Mouse (Mus musculus) neural tube, embryonic 11.5 days (tissue): ENCODE measurements at regions not wholly inside any gene's neighbourhood (a gene's known extent, or its start where the extent isn't known, plus 50 kb on each side); places are given as distances from the start of the nearest gene placed in this dataset.

Experiments used
- ATAC-seq: fragments of 200-750 bp; cut with Nextera tagmentation; 2 replicates; pipeline ENCODE4 v1.8.0; 2017; ENCODE audit warnings: moderate number of reproducible peaks, mild to moderate bottlenecking, moderate TSS enrichment, moderate library complexity; ENCODE audit not compliant: insufficient read depth, low FRiP score, low TSS enrichment
- DNase-seq: peaks from one replicate; pipeline ENCODE4 v3.0.0-alpha.2; 2015; ENCODE audit warnings: low spot score
- H3K27ac ChIP-seq: fragments of 300-500 bp; sonication (generic); 2 replicates; pipeline ENCODE4 v1.5.1; 2014; ENCODE audit warnings: low read depth, mild to moderate bottlenecking, low read length
- H3K27me3 ChIP-seq: fragments of 300-500 bp; sonication (generic); 2 replicates; pipeline ENCODE4 v1.6.1; 2014; ENCODE audit warnings: mild to moderate bottlenecking, low read length, mixed read lengths; ENCODE audit not compliant: control insufficient read depth, insufficient read depth
- H3K36me3 ChIP-seq: fragments of 300-500 bp; sonication (generic); 2 replicates; pipeline ENCODE4 v1.6.1; 2014; ENCODE audit warnings: mild to moderate bottlenecking, low read length, moderate library complexity, mixed read lengths; ENCODE audit not compliant: control insufficient read depth, insufficient read depth
- H3K4me1 ChIP-seq: fragments of 300-500 bp; sonication (generic); 2 replicates; pipeline ENCODE4 v1.6.1; 2014; ENCODE audit warnings: low read length, mixed read lengths; ENCODE audit not compliant: control insufficient read depth, insufficient read depth
- H3K4me2 ChIP-seq: fragments of 300-500 bp; sonication (generic); 2 replicates; pipeline ENCODE4 v1.6.1; 2014; ENCODE audit warnings: low read depth, mild to moderate bottlenecking, moderate library complexity
- H3K4me3 ChIP-seq: fragments of 300-500 bp; sonication (generic); 2 replicates; pipeline ENCODE4 v1.5.1; 2014; ENCODE audit warnings: low read depth, low read length
- H3K9ac ChIP-seq: fragments of 300-500 bp; sonication (generic); 2 replicates; pipeline ENCODE4 v1.6.1; 2014; ENCODE audit warnings: mild to moderate bottlenecking, low read length
- H3K9me3 ChIP-seq: fragments of 300-500 bp; sonication (generic); 2 replicates; pipeline ENCODE4 v1.6.1; 2016; ENCODE audit warnings: low read length; ENCODE audit not compliant: control insufficient read depth
- WGBS: fragments of 180-500 bp; shearing (Covaris S2); extraction: QIAGEN DNeasy Blood & Tissue Kit; methylation state at CpG from one replicate; pipeline ENCODE4 v1.1.7; 2014; 5-methylcytosine and 5-hydroxymethylcytosine counted together

- Histone ChIP-seq H3K36me3 (no peaks in the 10 kb centered on the region), H3K4me3 (no peak overlapping the region), H3K9ac (no peak overlapping the region), H3K4me2 (no peak overlapping the region), H3K4me1 (no peaks in the 10 kb centered on the region), H3K27ac (no peak overlapping the region), H3K27me3 (no peaks in the 10 kb centered on the region), H3K9me3 (no peaks in the 10 kb centered on the region)
- 56% methylated on average over 2 of the region's 2 CpGs for WGBS
- ATAC-seq (no peak), DNase-seq (no peak)
These were observed 75.5 kb downstream of the Trib2 start for GRCm38 (mm10) chr12:15741219-15741618.

GRCm38 (mm10) chr12:15738989-15739388, 77.7 kb downstream of the Trib2 start:
- ATAC-seq (no peak), DNase-seq (no peak)
- Histone ChIP-seq H3K27me3 (no peaks in the 10 kb centered on the region), H3K9me3 (no peaks in the 10 kb centered on the region), H3K36me3 (no peaks in the 10 kb centered on the region), H3K4me2 (no peak overlapping the region), H3K9ac (no peak overlapping the region), H3K4me3 (no peak overlapping the region), H3K27ac (no peak overlapping the region), H3K4me1 (no peaks in the 10 kb centered on the region)
- WGBS, result 72% methylated on average over 4 of the region's 4 CpGs

GRCm38 (mm10) chr12:15731261-15731660, 85.5 kb downstream of the Trib2 start:
- H3K36me3 ChIP-seq, result no peaks in the 10 kb centered on the region
- no peak overlapping the region for H3K4me2 ChIP-seq
- no peak overlapping the region for H3K9ac ChIP-seq
- H3K9me3 ChIP-seq, result no peaks in the 10 kb centered on the region
- ATAC-seq (no peak), DNase-seq (peak; percentile 15)
- WGBS, result 39% methylated on average over 3 of the region's 3 CpGs
- no peak overlapping the region for H3K27ac ChIP-seq
- no peaks in the 10 kb centered on the region for H3K27me3 ChIP-seq
- H3K4me3 ChIP-seq, result no peak overlapping the region
- H3K4me1 ChIP-seq, result no peaks in the 10 kb centered on the region

DNA sequence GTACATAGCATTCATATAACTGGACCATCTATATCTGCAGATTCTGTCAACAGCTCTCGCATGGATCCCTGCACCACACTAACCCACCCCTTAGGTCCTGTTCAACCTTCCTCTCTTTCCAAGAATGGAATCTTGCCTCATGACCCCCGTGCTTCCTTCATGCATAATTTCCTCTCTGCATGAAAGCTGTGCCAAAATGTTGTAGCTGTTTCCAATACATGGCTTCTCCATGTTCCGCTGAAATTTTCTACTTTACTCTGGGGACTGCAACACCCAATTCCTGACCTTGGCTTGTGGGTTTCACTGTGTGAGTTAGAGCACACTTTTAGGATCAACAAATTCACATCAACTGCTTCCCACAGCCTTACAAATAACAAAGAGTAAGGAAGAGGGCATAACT, 87.0 kb downstream of the Trib2 start:
- 71% methylated on average over 3 of the region's 3 CpGs for WGBS
- H3K27ac ChIP-seq, result no peak overlapping the region
- no peak overlapping the region for H3K4me3 ChIP-seq
- H3K36me3 ChIP-seq, result no peaks in the 10 kb centered on the region
- no peaks in the 10 kb centered on the region for H3K9me3 ChIP-seq
- no peaks in the 10 kb centered on the region for H3K27me3 ChIP-seq
- no peak for ATAC-seq
- no peaks in the 10 kb centered on the region for H3K4me1 ChIP-seq
- H3K4me2 ChIP-seq, result no peak overlapping the region
- H3K9ac ChIP-seq, result no peak overlapping the region
- DNase-seq, result no peak

- Histone ChIP-seq H3K27ac (no peak overlapping the region), H3K4me1 (no peaks in the 10 kb centered on the region), H3K4me3 (no peak overlapping the region), H3K27me3 (no peaks in the 10 kb centered on the region), H3K4me2 (no peak overlapping the region), H3K9me3 (no peaks in the 10 kb centered on the region), H3K9ac (no peak overlapping the region), H3K36me3 (no peaks in the 10 kb centered on the region)
- ATAC-seq, result no peak
- no peak for DNase-seq
- 61% methylated on average over 6 of the region's 6 CpGs for WGBS
These were observed 93.2 kb downstream of the Trib2 start for GRCm38 (mm10) chr12:15723529-15723928.

DNA sequence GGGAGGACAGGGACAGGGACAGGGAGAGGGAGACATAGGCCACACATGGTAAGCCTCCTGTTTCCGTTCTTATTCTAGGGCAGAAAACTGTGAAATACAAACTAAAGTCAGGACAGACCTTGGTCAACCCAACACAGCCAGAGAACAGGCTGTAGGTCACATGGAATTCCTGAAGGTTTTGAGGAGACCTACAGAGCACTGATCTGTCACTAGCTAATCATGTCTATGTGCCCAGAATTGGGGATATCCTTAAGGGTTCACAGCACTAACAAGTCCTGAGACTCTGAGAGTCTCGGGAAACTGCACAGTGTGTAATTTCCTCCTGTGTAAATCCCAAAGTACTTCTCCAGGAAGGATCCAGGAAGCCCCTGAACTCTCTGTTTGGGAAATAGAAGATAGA, 94.6 kb downstream of the Trib2 start:
- Histone ChIP-seq H3K4me3 (no peak overlapping the region), H3K9ac (no peak overlapping the region), H3K27me3 (no peaks in the 10 kb centered on the region), H3K4me2 (no peak overlapping the region), H3K36me3 (no peaks in the 10 kb centered on the region), H3K9me3 (no peaks in the 10 kb centered on the region), H3K27ac (no peak overlapping the region), H3K4me1 (no peaks in the 10 kb centered on the region)
- no peak for ATAC-seq
- DNase-seq, result no peak
- 83% methylated on average over 2 of the region's 2 CpGs for WGBS

GRCm38 (mm10) chr12:15720171-15720570, 96.6 kb downstream of the Trib2 start:
- H3K36me3 ChIP-seq, result no peaks in the 10 kb centered on the region
- no peak for DNase-seq
- no peak overlapping the region for H3K4me2 ChIP-seq

DNA sequence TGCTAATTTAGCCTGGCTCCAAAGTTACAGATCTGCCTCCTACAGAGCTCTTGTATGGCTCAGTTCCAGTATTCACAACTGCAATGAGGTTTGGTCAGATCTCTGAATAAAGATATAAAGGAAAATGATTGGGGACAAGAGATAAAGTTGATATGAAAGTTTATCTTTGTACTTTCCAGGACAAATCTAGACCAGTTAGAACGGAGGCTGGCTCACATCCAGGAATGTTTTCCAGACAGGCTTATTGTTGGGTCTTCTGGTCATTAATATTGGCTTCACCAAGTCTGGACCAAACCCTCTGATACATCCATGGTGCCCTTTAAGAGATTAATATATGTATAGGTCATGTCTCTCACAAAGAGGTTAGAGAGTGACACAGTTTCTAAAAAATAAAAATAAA, 97.9 kb downstream of the Trib2 start:
- DNase-seq (no peak), ATAC-seq (no peak)
- no peaks in the 10 kb centered on the region for H3K9me3 ChIP-seq
- no peak overlapping the region for H3K9ac ChIP-seq
- no peak overlapping the region for H3K27ac ChIP-seq
- no peaks in the 10 kb centered on the region for H3K4me1 ChIP-seq
- no peaks in the 10 kb centered on the region for H3K27me3 ChIP-seq
- H3K4me2 ChIP-seq, result no peak overlapping the region
- no peak overlapping the region for H3K4me3 ChIP-seq
- no peaks in the 10 kb centered on the region for H3K36me3 ChIP-seq
- WGBS, result 95% methylated on average over 1 of the region's 1 CpGs

More at GRCm38 (mm10) chr12:15720171-15720570, 96.6 kb downstream of the Trib2 start:
- H3K9me3 ChIP-seq, result no peaks in the 10 kb centered on the region
- no peak overlapping the region for H3K9ac ChIP-seq
- no peak overlapping the region for H3K4me3 ChIP-seq
- no peak for ATAC-seq
- H3K27ac ChIP-seq, result no peak overlapping the region
- WGBS, result 91% methylated on average over 5 of the region's 6 CpGs
- H3K4me1 ChIP-seq, result no peaks in the 10 kb centered on the region
- H3K27me3 ChIP-seq, result no peaks in the 10 kb centered on the region

DNA sequence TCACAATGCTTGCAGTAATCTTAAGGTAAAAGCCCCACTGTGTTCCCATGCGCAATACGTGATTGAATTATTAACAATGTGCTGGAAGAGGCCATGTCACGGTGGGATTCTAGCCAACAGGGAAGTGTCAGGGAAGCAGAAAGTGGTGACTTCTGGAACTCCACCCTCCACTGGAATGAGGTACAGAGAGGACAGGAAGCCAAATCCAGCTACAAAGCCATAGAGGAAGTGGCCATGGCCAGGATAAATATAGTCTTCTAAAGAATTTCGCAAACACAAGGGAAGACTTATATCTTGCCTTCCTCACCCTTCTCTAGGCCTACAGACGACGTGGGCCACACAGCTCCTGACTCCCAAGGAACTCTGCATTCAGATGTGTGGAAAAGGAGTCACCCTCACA, 98.7 kb downstream of the Trib2 start:
- Histone ChIP-seq H3K9ac (no peak overlapping the region), H3K4me2 (no peak overlapping the region), H3K4me1 (no peaks in the 10 kb centered on the region), H3K4me3 (no peak overlapping the region), H3K27ac (no peak overlapping the region), H3K36me3 (no peaks in the 10 kb centered on the region), H3K9me3 (no peaks in the 10 kb centered on the region), H3K27me3 (no peaks in the 10 kb centered on the region)
- 83% methylated on average over 6 of the region's 6 CpGs for WGBS
- DNase-seq (no peak), ATAC-seq (no peak)
